Mouse (Mus musculus): ENCODE data around the gene Slc35e3.

The Slc35e3 gene

GRCm38 (mm10) chr10:117697561-117698115 is 48.5 kb downstream of the Slc35e3 start:
- DNase-seq (ENCODE audit: extremely low spot score) = no peak

GRCm38 (mm10) chr10:117696827-117697560 is 49.2 kb downstream of the Slc35e3 start:
- no peak for DNase-seq (ENCODE audit: extremely low spot score)

DNA sequence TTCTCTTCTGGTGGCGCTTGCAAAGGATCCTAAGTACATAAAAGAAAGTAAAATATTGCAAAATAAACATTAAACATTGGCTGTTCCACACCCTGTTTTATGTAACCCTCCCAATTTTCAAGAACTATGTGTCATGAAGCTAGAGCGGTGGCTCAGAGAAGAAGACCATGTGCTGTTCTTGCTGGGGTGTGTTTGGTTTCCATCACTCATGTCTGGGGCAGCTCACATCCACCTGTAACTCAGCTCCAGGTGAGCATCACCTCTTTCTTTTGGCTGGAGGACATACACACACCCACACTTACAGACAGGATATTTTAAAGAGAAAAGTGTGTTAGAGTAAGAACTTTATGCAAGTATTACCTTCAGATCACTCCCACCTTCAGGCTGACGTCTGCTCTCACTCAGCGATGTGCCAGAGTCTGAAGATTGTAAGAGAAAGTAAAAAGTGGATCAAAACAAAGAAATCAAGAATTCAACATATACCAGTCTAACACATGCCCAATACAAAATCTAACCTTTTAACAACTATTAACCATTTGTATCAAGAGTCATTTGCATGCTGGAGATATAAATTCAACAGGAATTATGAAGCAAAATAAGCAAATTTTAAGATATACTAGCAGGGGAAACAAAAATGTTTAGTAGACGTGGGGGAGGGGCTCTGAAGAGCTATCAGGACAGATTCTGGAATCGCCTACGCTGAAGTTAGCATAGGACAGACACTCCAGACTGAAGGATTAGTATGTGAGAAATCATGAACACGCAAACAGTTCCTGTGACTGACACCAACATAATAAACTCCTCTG is 49.9 kb downstream of the Slc35e3 start:
- no peak for DNase-seq (ENCODE audit: extremely low spot score)

GRCm38 (mm10) chr10:117695605-117696004 is 50.6 kb downstream of the Slc35e3 start:
- no peak for DNase-seq (ENCODE audit: extremely low spot score)

DNA sequence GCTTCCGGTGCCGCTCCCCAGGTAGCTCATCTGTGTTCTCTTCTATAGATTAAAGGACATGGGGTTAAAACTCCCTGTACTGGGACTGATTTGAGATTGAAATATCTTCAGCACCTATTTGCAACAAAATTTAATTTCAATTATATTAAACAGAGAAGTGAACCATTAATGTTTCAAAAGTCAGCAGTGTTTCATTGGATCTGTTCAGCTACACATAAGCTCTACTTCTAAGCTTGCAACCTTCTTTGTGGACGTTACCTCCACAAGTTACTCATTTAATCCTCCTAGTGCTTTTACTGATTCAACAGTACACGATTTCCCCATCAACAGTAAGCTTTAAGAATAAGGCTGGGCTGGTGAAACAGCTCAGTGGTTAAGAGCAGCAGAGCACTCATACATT is 51.1 kb downstream of the Slc35e3 start:
- DNase-seq (ENCODE audit: extremely low spot score) = no peak

GRCm38 (mm10) chr10:117694255-117694953 is 51.8 kb downstream of the Slc35e3 start:
- no peak for DNase-seq (ENCODE audit: extremely low spot score)

- DNase-seq (ENCODE audit: extremely low spot score) = no peak
Measured at GRCm38 (mm10) chr10:117692953-117693352, 53.2 kb downstream of the Slc35e3 start.

DNA sequence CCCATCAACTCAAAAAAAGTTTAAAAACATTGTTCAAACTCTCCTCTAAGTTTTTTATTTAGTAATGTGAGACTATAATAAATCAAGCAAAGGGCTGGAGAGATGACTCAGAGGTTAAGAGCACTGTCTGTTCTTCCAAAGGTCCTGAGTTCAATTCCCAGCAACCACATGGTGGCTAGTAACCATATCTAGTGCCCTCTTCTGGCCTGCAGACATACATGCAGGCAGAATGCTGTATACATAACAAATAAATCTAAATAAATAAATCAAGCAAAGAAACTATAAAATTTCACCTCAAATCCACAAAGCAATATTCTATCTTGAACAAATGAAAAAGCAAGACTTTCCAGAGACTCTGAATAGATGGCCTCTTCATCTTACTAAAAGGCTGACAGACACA is 54.0 kb downstream of the Slc35e3 start:
- no peak for DNase-seq (ENCODE audit: extremely low spot score)

GRCm38 (mm10) chr10:117691389-117691968 is 54.7 kb downstream of the Slc35e3 start:
- no peak for DNase-seq (ENCODE audit: extremely low spot score)

GRCm38 (mm10) chr10:117690770-117691296 is 55.3 kb downstream of the Slc35e3 start:
- no peak for DNase-seq (ENCODE audit: extremely low spot score)

GRCm38 (mm10) chr10:117690101-117690352 is 56.1 kb downstream of the Slc35e3 start:
- DNase-seq (ENCODE audit: extremely low spot score) = no peak

- DNase-seq (ENCODE audit: extremely low spot score) = no peak
Measured at GRCm38 (mm10) chr10:117689297-117690100, 56.7 kb downstream of the Slc35e3 start.

DNA sequence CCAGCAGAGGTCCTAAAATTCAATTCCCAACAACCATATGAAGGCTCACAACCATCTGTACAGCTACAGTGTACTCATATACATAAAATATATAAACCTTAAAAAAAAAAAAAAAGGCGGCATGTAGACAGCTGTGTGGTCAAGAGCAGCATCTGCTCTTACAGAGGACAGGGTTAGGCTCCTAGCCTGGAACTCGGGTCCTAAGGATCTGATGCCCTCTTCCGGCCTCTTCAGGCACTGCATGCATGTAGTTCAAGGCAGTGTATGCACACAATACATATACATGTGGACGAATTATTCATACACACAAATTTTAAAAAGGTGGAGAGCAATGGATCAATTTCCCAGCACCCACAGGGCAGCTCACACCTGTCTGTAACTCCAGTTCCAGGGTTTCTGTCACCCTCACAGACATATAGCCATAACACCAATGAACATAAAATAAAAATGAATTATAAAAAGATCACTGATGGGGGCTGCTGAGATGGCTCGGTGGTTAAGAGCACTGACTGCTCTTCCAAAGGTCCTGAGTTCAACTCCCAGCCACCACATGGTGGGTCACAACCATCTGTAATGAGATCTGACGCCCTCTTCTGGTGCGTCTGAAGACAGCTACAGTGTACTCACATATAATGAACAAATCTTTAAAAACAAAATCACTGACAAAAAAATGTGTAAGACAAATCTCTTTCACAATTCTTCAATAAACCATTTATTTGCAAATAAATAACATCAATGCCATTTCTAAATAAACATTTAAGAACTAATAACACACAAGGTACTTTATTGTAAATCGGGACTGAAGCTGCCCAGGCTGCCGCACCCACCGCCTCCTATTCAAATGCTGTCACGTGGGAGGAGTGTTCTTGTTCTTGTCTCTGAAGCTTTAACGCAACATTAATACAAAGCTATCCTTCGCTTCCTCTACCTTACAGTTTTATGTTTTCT is 57.7 kb downstream of the Slc35e3 start:
- DNase-seq (ENCODE audit: extremely low spot score) = no peak

DNA sequence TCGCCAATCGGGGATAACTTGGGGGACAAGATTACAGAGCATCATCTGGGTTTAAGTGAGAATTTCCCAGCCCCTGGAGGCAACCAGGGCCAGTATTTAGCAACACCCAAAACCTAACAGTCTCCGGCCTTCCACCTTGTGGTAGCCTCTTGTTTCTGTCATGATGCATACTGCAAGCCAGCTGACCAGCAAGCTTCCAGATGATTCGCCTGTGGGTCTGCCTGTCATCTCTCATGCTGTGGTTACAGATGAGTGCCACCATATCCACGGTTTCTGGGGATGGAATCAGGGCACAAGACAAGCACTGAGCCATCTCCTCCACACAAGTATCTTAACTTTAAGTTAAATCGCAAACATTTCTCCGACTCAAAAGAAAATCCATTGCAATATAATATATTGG is 58.6 kb downstream of the Slc35e3 start:
- no peak for DNase-seq (ENCODE audit: extremely low spot score)

DNA sequence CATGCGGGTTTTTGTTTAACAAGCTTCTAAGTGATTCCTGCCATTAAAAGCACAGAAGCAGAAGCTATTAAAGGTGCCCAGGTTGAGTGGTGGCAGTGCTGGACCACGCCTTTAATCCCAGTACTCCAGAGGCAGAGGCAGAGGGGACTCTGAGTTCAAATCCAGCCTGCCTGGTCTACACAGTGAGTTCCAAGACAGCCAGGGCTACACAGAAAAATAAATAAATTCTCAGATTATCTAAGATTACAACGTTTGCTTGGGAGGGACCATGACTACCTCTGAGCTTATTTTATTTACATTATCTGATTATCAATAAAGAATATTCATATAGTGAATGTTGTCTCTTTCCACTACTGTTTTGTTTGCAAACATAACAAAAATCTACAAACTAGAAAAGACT is 59.1 kb downstream of the Slc35e3 start:
- DNase-seq (ENCODE audit: extremely low spot score) = no peak

- DNase-seq (ENCODE audit: extremely low spot score) = no peak
Measured at GRCm38 (mm10) chr10:117685849-117686591, 60.1 kb downstream of the Slc35e3 start.

DNA sequence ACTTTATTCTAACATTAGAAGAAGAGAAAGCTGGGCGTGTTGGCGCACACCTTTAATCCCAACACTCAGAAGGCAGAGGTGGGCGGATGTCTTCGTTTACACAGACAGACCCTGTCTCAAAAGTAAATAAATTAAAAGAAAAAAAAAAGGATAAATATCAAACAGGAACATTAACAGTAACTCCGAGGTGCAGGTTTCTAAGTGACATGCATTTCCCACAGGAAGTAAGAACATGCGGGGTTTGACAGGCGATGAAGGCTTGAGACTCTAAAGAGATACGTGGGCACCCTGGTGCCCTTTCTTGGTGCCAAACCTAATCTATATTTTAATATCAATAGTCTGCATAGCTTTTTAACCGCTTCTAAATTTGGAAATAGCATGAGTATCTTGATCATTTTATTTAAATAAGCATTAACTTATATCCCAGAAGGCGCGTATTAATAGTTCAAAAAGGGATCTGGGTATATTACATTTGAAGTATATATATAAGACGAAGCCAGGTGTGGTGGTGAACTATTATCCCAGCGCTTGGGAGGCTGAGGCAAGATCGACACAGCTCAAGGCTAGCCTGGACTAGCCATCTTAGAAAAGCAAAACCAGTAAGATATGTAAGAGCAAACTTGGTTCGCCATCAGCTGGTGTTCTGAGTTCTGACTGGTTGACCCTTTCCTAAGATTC is 60.9 kb downstream of the Slc35e3 start:
- no peak for DNase-seq (ENCODE audit: extremely low spot score)

- DNase-seq (ENCODE audit: extremely low spot score) = no peak
Measured at GRCm38 (mm10) chr10:117684298-117685170, 61.6 kb downstream of the Slc35e3 start.

Data from embryo, embryonic 9.5 days (tissue).